Comparison of ENCODE assay signal across 9 mouse cellular contexts in the genomic region with DNA sequence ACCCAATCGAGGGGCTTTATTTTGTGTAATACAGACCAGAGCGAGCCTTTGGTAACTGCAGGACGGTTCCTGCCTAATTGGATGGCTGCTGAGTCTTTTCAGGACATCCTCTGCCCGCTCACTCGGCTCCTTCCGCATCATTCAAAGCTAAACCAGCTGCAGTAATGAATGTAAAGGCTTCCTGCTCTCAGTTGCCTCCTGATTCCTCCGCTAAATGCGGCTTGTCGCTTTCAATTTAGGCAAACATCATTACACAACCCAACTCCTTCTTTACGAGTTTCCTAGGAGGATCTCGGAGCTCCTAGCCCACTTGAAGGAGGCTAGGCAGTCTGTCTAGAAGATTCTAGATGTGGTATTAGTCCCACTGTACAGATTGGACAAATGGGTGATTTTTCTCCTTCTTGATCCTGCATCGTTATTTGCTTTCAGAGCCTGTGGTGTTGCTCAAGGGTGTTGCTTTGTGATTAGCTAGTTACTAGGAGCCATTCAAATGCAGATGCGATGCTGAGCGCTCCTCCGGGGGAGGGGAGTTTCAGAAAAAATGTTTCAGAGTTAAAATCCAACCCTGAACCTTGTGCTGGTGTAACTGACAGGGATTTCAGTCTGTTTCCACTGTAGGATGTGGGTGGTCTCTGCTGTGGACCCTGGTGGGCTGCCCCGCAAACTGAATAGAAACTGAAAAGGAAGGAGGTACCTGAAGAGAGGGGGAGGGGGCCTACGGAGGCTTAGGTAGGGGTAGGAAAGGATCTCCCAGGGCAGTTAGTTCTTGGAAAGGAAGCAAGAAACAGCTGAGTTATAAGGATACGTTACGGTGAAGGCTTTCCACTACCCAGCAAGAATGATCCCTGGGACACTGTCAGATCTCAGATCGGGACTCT. TPM values are rescaled to one million over a fixed set of nuclear protein-coding genes. Genes with fewer than 3 reads are reported as not detected.
DNase-seq lines count a peak whose midpoint lies in the region; ATAC-seq and TF ChIP-seq lines count a peak whose summit lies in the region.
"Had no signal": no experiment of that assay in that cellular context is flagged by ENCODE, and none has a peak within 500 bp of the region (broad histone marks: within the 10 kb centered on the region; RNA-seq: fewer than 3 reads in every experiment).

No protein-coding gene starts in this region.

- H3K9me3 ChIP-seq in lung, embryonic 14.5 days (ENCODE audit: low read depth, low read length), result no peaks in the 10 kb centered on the region
- no peaks in the 10 kb centered on the region for H3K9me3 ChIP-seq in lung, postnatal 0 days (ENCODE audit: low read length)
- no peaks in the 10 kb centered on the region for H3K9me3 ChIP-seq in embryonic facial prominence, embryonic 12.5 days
- H3K9me3 ChIP-seq in limb, embryonic 10.5 days (replicated peaks), result no peaks in the 10 kb centered on the region
- H3K9me3 ChIP-seq: liver, embryonic 15.5 days had no signal

- no peak overlapping the region for H3K27ac ChIP-seq in lung, embryonic 14.5 days (ENCODE audit: low read depth)
- H3K27ac ChIP-seq in lung, postnatal 0 days (ENCODE audit: low read length), result no peak overlapping the region
- 0 out of 2 replicates have a peak overlapping the region, but pooled peaks have one; percentile 30 for H3K27ac ChIP-seq in embryonic facial prominence, embryonic 12.5 days
- no peak overlapping the region; the same call in 1 of the 2 replicates for H3K27ac ChIP-seq in limb, embryonic 10.5 days
- H3K27ac ChIP-seq: liver, embryonic 15.5 days had no signal

- no peak overlapping the region for H3K9ac ChIP-seq in lung, embryonic 14.5 days
- no peak overlapping the region for H3K9ac ChIP-seq in lung, postnatal 0 days (replicated peaks; ENCODE audit: low read depth)
- H3K9ac ChIP-seq in embryonic facial prominence, embryonic 12.5 days, result no peak overlapping the region
- H3K9ac ChIP-seq: liver, embryonic 15.5 days had no signal

- no peak for DNase-seq in lung, embryonic 14.5 days
- DNase-seq in lung, postnatal 0 days (ENCODE audit: low spot score), result no peak
- DNase-seq in limb, embryonic 10.5 days (ENCODE audit: low spot score), result peak; percentile 50
- peak; percentile 68 for DNase-seq in retina, postnatal 1 day
- DNase-seq in cerebellum, adult 11-12 months, result no peak
- DNase-seq in lung, postnatal 4 days, result no peak
- DNase-seq: right cerebral cortex, postnatal 4 days had no signal

- 0 out of 2 replicates have a peak, but pooled peaks cover 13% of the 10 kb centered on the region for H3K27me3 ChIP-seq in lung, embryonic 14.5 days (ENCODE audit: insufficient read depth, low read length)
- no peaks in the 10 kb centered on the region for H3K27me3 ChIP-seq in lung, postnatal 0 days (replicated peaks; ENCODE audit: insufficient read depth, low read length)
- peaks cover 13% of the 10 kb centered on the region; the same call in 1 of the 2 replicates for H3K27me3 ChIP-seq in embryonic facial prominence, embryonic 12.5 days
- peaks cover 24% of the 10 kb centered on the region; the same call in 1 of the 2 replicates for H3K27me3 ChIP-seq in limb, embryonic 10.5 days (ENCODE audit: low read depth, poor library complexity, severe bottlenecking)

- no peak for TF ChIP-seq CTCF in lung, embryonic 14.5 days (IDR thresholded peaks at IDR 0.05; ENCODE audit: low read depth)
- TF ChIP-seq CTCF in lung, postnatal 0 days (IDR thresholded peaks at IDR 0.05), result no peak

- no peaks in the 10 kb centered on the region for H3K36me3 ChIP-seq in lung, embryonic 14.5 days (ENCODE audit: insufficient read depth)
- no peaks in the 10 kb centered on the region for H3K36me3 ChIP-seq in lung, postnatal 0 days (ENCODE audit: insufficient read depth, low read length)
- H3K36me3 ChIP-seq in embryonic facial prominence, embryonic 12.5 days, result no peaks in the 10 kb centered on the region
- no peaks in the 10 kb centered on the region for H3K36me3 ChIP-seq in limb, embryonic 10.5 days
- H3K36me3 ChIP-seq: liver, embryonic 15.5 days had no signal

- WGBS in lung, embryonic 14.5 days, result 8% methylated on average over 20 of the region's 20 CpGs
- 11% methylated on average over 20 of the region's 20 CpGs for WGBS in lung, postnatal 0 days
- 4% methylated on average over 20 of the region's 20 CpGs for WGBS in embryonic facial prominence, embryonic 12.5 days
- 3% methylated on average over 20 of the region's 20 CpGs for WGBS in limb, embryonic 10.5 days

- no peak overlapping the region for H3K4me3 ChIP-seq in lung, embryonic 14.5 days (ENCODE audit: low read depth, low read length)
- no peak overlapping the region for H3K4me3 ChIP-seq in lung, postnatal 0 days (ENCODE audit: low read depth, low read length)
- no peak overlapping the region for H3K4me3 ChIP-seq in embryonic facial prominence, embryonic 12.5 days
- peak overlapping the region; percentile 31 for H3K4me3 ChIP-seq in limb, embryonic 10.5 days
- H3K4me3 ChIP-seq: liver, embryonic 15.5 days had no signal

- no peaks in the 10 kb centered on the region for H3K4me1 ChIP-seq in lung, embryonic 14.5 days (ENCODE audit: insufficient read depth)
- peaks cover 4% of the 10 kb centered on the region; the same call in 1 of the 2 replicates for H3K4me1 ChIP-seq in lung, postnatal 0 days (ENCODE audit: insufficient read depth, low read depth, low read length)
- H3K4me1 ChIP-seq in embryonic facial prominence, embryonic 12.5 days, result peaks cover 30% of the 10 kb centered on the region
- peaks cover 59% of the 10 kb centered on the region for H3K4me1 ChIP-seq in limb, embryonic 10.5 days
- H3K4me1 ChIP-seq: liver, embryonic 15.5 days had no signal

- H3K4me2 ChIP-seq in lung, embryonic 14.5 days, result peak overlapping the region; percentile 7; the same call in 1 of the 2 replicates
- no peak overlapping the region for H3K4me2 ChIP-seq in lung, postnatal 0 days (replicated peaks; ENCODE audit: low read depth, low read length)
- peak overlapping the region; percentile 16 for H3K4me2 ChIP-seq in embryonic facial prominence, embryonic 12.5 days (replicated peaks)
- H3K4me2 ChIP-seq: liver, embryonic 15.5 days had no signal

- ATAC-seq in lung, embryonic 14.5 days (ENCODE audit: insufficient read depth), result no peak
- no peak for ATAC-seq in lung, postnatal 0 days
- no peak for ATAC-seq in embryonic facial prominence, embryonic 12.5 days (ENCODE audit: insufficient number of reproducible peaks, insufficient read depth, low FRiP score, low TSS enrichment)

- TF ChIP-seq EP300 in lung, postnatal 0 days (IDR thresholded peaks at IDR 0.05), result no peak

RNA-seq across cellular contexts. Expression of a gene that starts 48.7 kb away (rescaled TPM):
- polyA plus RNA-seq in lung, embryonic 14.5 days (2014; fragmentation: Nextera tagmentation; extraction: Ambion mirVana), result 19.4 and 19.6 TPM in 2 replicates
- 4.8 and 5.1 TPM in 2 replicates for polyA plus RNA-seq in lung, postnatal 0 days (2015; fragmentation: Nextera tagmentation; extraction: Ambion mirVana)
- 23.2 and 26.5 TPM in 2 replicates for polyA plus RNA-seq in embryonic facial prominence, embryonic 12.5 days (2016; fragmentation: Nextera tagmentation; extraction: Ambion mirVana)
- 23.7 and 23.8 TPM in 2 replicates for polyA plus RNA-seq in limb, embryonic 10.5 days (2016; fragmentation: Nextera tagmentation; extraction: Ambion mirVana)

RNA-seq across cellular contexts. Expression of a gene that starts 49.1 kb away (rescaled TPM):
- 15.9 and 17.9 TPM in 2 replicates for polyA plus RNA-seq in lung, embryonic 14.5 days (2014; fragmentation: Nextera tagmentation; extraction: Ambion mirVana)
- polyA plus RNA-seq in lung, postnatal 0 days (2015; fragmentation: Nextera tagmentation; extraction: Ambion mirVana), result 4.2 and 4.4 TPM in 2 replicates
- polyA plus RNA-seq in embryonic facial prominence, embryonic 12.5 days (2016; fragmentation: Nextera tagmentation; extraction: Ambion mirVana), result 18.2 and 18.3 TPM in 2 replicates
- 18.9 and 21.7 TPM in 2 replicates for polyA plus RNA-seq in limb, embryonic 10.5 days (2016; fragmentation: Nextera tagmentation; extraction: Ambion mirVana)

Comparison
In these comparisons a context has a peak if more than half of its experiments do, and no peak if none do; other contexts are left out.
1. DNase-seq: peak in limb, embryonic 10.5 days (single experiment) and retina, postnatal 1 day (single experiment); none in lung, embryonic 14.5 days (single experiment), lung, postnatal 0 days (single experiment), cerebellum, adult 11-12 months (single experiment) and lung, postnatal 4 days (0 of 2).